Mouse (Mus musculus) adrenal gland, postnatal 4 days (tissue): ENCODE results near the gene Crhr1. TPM values are rescaled to one million over a fixed set of nuclear protein-coding genes. Genes with fewer than 3 reads are reported as not detected.
"Not testable (repeated sequence)": the region's sequence is repeated elsewhere in the genome, so short reads cannot be mapped to it uniquely, and the experiment has no call there.

Experiments used
- DNase-seq, 2 experiments: peaks; one replicate each; pipeline ENCODE4 v3.0.0; 2021 to 2022; ENCODE audit warnings: low spot score in 2 of 2, mixed read lengths in 2 of 2
- total RNA-seq, 2 experiments: library from RNA; stranded (reverse); gene quantifications; 2 replicates each; pipeline ENCODE4 v1.2.3; 2021

Crhr1 gene
- total RNA-seq, 2 experiments from 2014 or later, result 0.34 TPM; not detected in 1

DNA sequence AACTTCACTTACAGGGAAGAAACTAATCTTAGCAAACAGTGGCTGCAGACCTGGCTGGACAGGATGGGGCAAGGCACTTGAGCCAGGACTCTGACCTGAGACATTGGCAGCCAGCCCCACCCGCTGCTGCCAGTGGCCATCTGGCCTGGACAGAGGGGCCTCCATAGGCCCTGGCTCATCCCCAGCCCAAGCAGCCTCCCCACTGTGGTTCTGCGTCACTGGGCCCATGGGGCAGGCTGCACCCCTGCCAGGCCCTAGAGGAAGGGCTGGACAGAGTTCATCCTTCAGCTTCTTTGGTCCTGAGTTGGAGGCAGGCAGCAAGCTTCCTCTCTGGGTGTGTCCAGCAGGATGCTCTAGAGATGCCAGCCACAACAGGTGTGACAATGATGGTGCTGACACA is 57.4 kb downstream of the Crhr1 start:
- no peak for DNase-seq

DNA sequence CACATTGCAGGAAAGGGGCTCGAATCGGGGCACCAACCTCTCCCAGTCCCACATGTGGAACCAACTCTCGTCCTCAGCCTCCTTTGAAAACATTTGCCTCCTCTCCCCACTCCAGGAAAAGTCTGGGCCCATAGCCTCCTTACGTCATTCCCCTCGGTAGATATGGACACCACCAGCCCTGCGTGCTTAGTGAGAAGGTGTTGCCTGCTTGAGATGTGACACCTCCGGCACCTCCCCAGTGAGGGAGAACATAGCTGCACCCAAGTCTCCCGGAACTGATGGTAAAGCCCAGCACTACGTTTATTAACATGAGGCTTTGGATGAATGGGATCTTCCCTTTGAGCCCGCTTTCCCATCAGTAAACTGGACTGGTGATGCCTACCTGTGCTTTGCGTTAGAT is 62.7 kb downstream of the Crhr1 start:
- DNase-seq, result no peak

DNA sequence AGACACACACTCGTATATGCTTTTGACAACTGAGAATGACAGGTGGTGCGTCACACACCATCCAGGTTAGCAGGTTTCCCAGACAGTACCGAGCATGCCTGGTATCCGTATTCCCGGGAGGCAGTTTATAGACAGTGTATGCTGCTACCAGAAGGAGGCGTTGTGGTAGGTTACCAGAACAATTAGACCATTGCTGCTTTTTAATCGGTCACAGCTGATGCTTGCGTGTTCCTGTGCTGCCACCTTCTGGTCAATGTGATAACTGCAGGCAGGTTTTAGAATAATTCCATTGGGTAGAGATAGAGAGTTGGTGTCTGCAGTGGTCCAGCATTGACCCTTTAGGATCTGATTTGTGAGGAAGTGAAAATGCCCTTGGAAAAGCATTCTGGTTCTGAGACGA is 63.1 kb downstream of the Crhr1 start:
- peak; percentile 33 to 66 for DNase-seq

DNA sequence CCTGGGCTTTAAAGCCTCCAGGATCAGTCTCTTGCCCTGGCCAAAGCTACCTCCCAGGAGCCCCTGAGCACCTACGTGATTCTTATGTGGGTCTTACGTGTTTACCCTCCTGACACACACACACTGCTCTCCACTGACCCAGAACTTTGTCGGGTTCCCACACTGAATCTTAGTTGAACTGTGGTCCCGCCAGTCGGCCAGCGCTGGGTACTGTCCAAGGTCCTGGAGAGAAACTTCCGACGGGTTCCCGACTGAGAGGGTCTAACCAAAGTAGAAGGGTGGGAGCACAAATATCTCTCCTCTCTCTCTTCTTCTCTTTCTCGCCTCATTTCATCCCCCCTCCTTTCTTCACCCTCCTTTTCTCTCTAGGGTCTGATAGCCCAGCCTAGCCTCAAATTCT is 65.2 kb downstream of the Crhr1 start:
- no peak for DNase-seq

DNA sequence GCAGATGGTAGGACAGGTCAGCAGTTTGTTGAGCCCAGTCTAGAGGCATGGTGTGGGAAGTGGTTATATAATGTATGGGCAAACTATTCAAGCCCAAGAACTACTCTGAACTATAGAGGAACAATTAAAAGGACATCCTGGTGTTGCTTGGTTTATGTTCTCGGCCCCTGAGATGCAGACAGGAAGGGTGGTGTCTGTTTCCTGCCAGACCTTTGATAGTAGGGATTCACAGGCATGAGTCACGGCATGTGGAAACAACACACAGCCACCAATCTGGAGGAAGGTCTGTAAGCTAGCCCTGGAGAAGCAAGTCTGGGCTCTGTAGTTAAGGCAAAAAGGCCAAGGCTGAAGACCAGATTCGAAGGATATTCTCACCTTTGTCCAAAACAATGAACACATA is 70.6 kb downstream of the Crhr1 start:
- DNase-seq, result no peak

DNA sequence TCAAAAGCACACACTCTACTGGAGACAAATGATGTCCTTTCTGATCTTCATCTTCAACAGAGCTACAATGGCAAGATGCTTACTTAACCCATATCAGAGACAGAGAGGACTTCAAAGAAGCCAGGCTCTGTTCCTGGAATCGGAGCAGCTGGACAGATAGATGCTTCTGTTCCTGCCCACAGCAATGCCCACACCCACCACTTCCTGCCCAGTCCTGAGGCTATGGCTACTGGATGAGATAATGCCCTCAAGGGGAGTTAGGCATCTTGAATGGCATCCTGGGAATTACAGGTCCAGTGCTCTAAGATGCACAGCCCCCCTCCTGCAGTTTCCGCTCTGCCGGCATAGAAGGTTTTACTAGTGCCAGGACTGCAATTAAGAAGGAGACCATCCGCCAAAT is 73.9 kb downstream of the Crhr1 start:
- no peak for DNase-seq

DNA sequence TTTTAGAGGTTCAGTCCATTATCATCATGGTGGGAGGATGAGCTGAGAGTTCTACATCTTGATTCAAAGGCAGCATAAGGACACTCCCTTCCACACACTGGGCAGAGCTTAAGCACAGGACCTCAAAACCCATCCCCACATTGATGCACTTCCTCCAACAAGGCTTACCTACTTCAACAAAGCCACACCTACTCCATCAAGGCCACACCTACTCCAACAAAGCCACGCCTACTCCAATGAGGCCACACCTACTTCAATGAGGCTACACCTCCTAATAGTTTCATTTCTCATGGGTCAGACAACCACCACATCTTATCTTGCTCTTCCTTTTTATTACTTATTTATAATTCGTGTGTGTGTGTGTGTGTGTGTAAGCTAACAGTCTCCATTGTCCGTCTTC is 76.4 kb downstream of the Crhr1 start:
- no peak for DNase-seq

DNA sequence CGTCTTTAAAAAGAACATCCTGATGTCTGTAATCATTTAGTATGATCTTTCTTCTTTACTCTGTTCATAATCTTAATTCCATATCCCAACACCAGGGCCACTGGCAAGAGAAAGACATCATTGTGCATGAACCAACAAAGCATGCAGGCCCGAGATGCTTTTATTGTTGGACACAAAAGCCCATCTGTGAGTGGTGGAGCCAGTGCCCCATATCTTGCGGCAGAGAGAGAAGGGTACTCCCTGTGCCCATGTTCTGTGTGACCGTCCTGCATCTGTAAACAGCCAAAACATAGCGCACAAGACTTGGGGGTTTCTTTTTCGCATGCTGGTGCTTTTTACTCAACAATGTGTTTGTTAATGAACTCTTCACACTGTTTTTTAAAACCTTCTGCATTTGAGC is 78.6 kb downstream of the Crhr1 start:
- DNase-seq, result no peak

DNA sequence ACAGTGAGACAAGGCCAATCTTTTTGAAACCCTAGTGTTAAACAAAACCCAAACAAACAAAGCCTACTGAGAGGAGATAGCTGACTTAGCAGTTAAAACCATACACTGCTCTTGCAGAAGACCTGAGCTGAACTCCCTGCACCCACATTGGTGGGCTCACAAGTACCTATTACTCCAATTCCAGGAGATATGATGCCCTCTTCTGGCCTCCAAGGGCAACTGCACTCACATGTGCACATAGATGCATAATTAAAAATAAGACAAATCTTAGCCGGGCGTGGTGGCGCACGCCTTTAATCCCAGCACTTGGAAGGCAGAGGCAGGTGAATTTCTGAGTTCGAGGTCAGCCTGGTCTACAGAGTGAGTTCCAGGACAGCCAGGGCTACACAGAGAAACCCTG is 81.5 kb downstream of the Crhr1 start:
- DNase-seq, result not testable (repeated sequence)

DNA sequence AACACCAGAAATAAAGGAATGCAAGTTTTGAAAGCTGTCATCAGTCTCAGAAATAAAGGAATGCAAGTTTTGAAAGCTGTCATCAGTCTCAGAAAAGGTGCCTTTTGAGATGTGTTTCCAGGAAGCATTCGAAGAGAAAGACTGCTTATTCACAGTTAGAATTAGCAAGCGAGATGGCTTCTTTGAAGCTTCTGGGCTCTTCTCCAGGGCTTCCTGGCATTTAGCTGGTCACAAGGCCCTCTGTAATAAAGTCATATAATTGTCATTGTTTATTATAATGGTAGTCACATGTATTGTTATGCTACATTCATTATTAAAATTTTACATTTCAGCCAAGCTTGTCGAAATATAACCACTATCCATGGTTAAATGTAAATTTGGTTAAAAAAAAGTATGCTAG is 85.4 kb downstream of the Crhr1 start:
- DNase-seq, result no peak

DNA sequence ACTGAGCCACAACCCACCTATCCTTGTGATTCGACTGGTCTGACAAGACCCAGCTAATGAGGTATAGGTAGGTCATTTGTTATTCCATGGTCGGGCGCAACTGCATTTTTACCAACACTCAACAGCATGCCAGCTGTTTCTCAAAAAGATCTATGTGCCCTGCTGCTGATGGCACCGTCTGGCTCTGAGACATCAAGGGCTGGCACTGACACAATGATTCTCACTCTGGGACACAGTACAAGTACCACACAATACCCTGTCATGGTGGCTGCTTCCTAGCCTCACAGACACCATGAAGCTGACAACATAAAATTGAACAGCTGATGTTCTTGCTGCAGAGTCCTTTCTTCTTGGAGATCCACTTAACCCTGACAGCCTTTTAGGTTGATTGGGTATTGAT is 87.6 kb downstream of the Crhr1 start:
- DNase-seq, result no peak

DNA sequence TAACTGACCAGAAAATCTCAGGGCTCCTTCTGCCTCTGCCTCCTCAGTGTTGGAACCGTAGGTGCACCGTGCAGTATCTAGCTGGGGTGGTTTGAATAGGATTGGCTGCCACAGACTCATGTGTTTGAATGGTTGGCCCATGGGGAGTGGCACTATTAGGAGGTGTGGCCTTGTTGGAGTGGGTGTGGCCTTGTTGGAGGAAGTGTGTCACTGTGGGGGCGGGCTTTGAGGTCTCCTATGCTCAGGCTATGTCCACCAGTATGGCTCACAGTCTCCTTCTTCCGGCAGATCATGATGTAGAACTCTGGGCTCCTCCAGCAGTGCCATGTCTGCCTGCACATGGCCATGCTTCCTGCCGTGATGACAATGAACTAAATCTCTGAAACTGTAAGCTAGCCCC is 89.1 kb downstream of the Crhr1 start:
- DNase-seq, result no peak

DNA sequence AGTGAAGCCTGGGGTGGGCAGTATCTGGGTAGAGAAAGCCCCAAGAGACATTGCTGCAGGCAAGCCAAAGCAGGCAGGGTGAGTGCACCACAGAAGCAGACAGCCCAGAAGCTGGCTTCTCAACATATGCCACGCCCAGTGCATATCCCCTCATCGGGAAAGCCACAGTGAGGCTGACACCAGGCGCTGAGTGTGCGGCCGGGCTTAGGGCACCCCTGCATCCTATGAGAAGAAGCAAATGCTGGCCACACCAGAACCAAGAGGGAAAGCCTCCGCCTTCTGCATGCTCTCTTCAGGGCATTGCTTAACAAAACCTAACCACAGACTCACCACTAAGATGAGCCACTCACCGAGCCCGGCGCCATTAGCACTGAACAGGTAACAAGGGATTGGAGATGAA is 90.6 kb downstream of the Crhr1 start:
- DNase-seq, result no peak

Other genes with a start within 250 kb of the Crhr1 start
- gene Nsf, start 178.8 kb upstream of the Crhr1 start, total RNA-seq, result 10 to 100 TPM; 96.6 to 99.5 TPM
- 10 to 100 TPM; 53.1 to 54.3 TPM for gene Arf2, start 166.1 kb upstream of the Crhr1 start, total RNA-seq
- gene Sppl2c, start 53.5 kb downstream of the Crhr1 start, total RNA-seq, result not detected
- gene Mapt, start 98.5 kb downstream of the Crhr1 start, total RNA-seq, result 100 to 1,000 TPM; 105 to 107 TPM